Mouse (Mus musculus) ES-E14 (cell line): ENCODE results near the gene Tctex1d2. TPM values are rescaled to one million over a fixed set of nuclear protein-coding genes. Genes with fewer than 3 reads are reported as not detected.

Source experiments
- DNase-seq: peaks from one replicate; pipeline ENCODE4 v3.0.0-alpha.2; 2013; ENCODE audit warnings: low read depth, low spot score
- H3K27ac ChIP-seq: 2 replicates; pipeline ENCODE4 v1.5.1; 2012; ENCODE audit warnings: low read depth, mild to moderate bottlenecking, low read length, moderate library complexity, mixed read lengths; ENCODE audit not compliant: poor library complexity, insufficient read depth, severe bottlenecking
- H3K36me3 ChIP-seq: 2 replicates; pipeline ENCODE4 v1.6.1; 2012; ENCODE audit warnings: mild to moderate bottlenecking, low read length, moderate library complexity, mixed read lengths; ENCODE audit not compliant: control insufficient read depth, poor library complexity, insufficient read depth, severe bottlenecking
- H3K4me1 ChIP-seq, 2 experiments: fragments of 150-350 bp in 1 of 2; sonication (generic) in 1 of 2; 2 replicates each; pipeline ENCODE4 v1.6.1; 2012; ENCODE audit warnings: low read length in 2 of 2, mild to moderate bottlenecking in 1 of 2, mixed read lengths in 1 of 2; ENCODE audit not compliant: control insufficient read depth in 2 of 2, insufficient read depth in 2 of 2, poor library complexity in 1 of 2
- H3K4me3 ChIP-seq, 2 experiments: fragments of 150-350 bp in 1 of 2; sonication (generic) in 1 of 2; 2 replicates each; pipeline ENCODE4 v1.5.1; 2012; ENCODE audit warnings: low read length in 2 of 2, low read depth in 1 of 2, mild to moderate bottlenecking in 1 of 2, mixed read lengths in 1 of 2; ENCODE audit not compliant: insufficient read depth in 1 of 2, poor library complexity in 1 of 2, severe bottlenecking in 1 of 2
- H3K9ac ChIP-seq: 2 replicates; pipeline ENCODE4 v1.6.1; 2012; ENCODE audit warnings: low read depth, mild to moderate bottlenecking, low read length, mixed read lengths; ENCODE audit not compliant: poor library complexity, insufficient read depth, severe bottlenecking
- H3K9me3 ChIP-seq: fragments of 150-350 bp; sonication (generic); 2 replicates; pipeline ENCODE4 v1.6.1; 2012; ENCODE audit warnings: low read depth, mild to moderate bottlenecking, low read length; ENCODE audit not compliant: control insufficient read depth, insufficient read depth
- CHD2 ChIP-seq: IDR thresholded peaks from 2 replicates; pipeline ENCODE4 v1.6.1; 2014; ENCODE audit warnings: mild to moderate bottlenecking, low read depth, low read length, inconsistent platforms
- HCFC1 ChIP-seq: IDR thresholded peaks from 2 replicates; pipeline ENCODE4 v1.6.1; 2012; ENCODE audit warnings: low read length, inconsistent platforms, borderline replicate concordance; ENCODE audit not compliant: insufficient read depth
- MAFK ChIP-seq: IDR thresholded peaks from 2 replicates; pipeline ENCODE4 v1.6.1; 2014; ENCODE audit warnings: mild to moderate bottlenecking, low read depth, low read length, inconsistent platforms; ENCODE audit not compliant: insufficient read depth
- ZC3H11A ChIP-seq: IDR thresholded peaks from 2 replicates; pipeline ENCODE4 v1.6.1; 2012; ENCODE audit warnings: low read depth, mild to moderate bottlenecking, inconsistent platforms, low read length, borderline replicate concordance
- ZNF384 ChIP-seq: IDR thresholded peaks from 2 replicates; pipeline ENCODE4 v1.6.1; 2012; ENCODE audit warnings: low read depth, low read length, inconsistent platforms
- in situ Hi-C, 2 experiments: fragments of 600-800 bp; cut with MboI; formaldehyde crosslinking; loops; one replicate each; pipeline ENCODE4 v1.15.1; 2025; ENCODE audit warnings: low sequenced_read_pairs in 2 of 2, inconsistent platforms in 1 of 2; ENCODE audit not compliant: unreplicated experiment in 2 of 2
- total RNA-seq: library from RNA; depleted of rRNA; stranded (reverse); fragments of 300-350 nt; gene quantifications from 2 replicates; pipeline ENCODE4 v1.2.3, GENCODE M21; 2012; rRNA removed

The Tctex1d2 gene
- 9.1 and 9.5 TPM in 2 replicates for total RNA-seq

- peak within 1 kb of the TSS; percentile 73 for H3K9ac ChIP-seq
- H3K27ac ChIP-seq = peak within 1 kb of the TSS; percentile 59
- peak; percentile 93 for DNase-seq
- no peaks in the 10 kb centered on the region for H3K36me3 ChIP-seq
- in situ Hi-C loops = no loop called here
- H3K9me3 ChIP-seq = no peaks in the 10 kb centered on the region
- H3K4me1 ChIP-seq = no peaks in the 10 kb centered on the region; a peak in 1 of 4 replicates
- H3K4me3 ChIP-seq = peak within 1 kb of the TSS; percentile 83
- TF ChIP-seq MAFK = no peak
- TF ChIP-seq HCFC1 = 0 out of 2 replicates have a peak, but pooled peaks have one; percentile 14
These were observed at the start of gene Tctex1d2 for GRCm38 (mm10) chr16:32419517-32420483. Gene Tctex1d2, plus strand, starts transcription at chr16:32419702.

GRCm38 (mm10) chr16:32371351-32371750 is 48.2 kb upstream of the Tctex1d2 start:
- H3K9me3 ChIP-seq = no peaks in the 10 kb centered on the region
- H3K27ac ChIP-seq = no peak overlapping the region
- H3K4me3 ChIP-seq = no peak overlapping the region
- H3K9ac ChIP-seq = no peak overlapping the region
- in situ Hi-C loops = no loop called here
- TF ChIP-seq ZC3H11A (no peak), ZNF384 (no peak), HCFC1 (no peak), CHD2 (no peak), MAFK (no peak)
- DNase-seq = no peak
- no peaks in the 10 kb centered on the region for H3K4me1 ChIP-seq
- H3K36me3 ChIP-seq = peaks cover 9% of the 10 kb centered on the region

- Histone ChIP-seq H3K36me3 (peaks cover 14% of the 10 kb centered on the region), H3K9me3 (no peaks in the 10 kb centered on the region), H3K4me3 (no peak overlapping the region), H3K4me1 (no peaks in the 10 kb centered on the region), H3K27ac (no peak overlapping the region), H3K9ac (no peak overlapping the region)
- no peak for DNase-seq
- in situ Hi-C loops = no loop called here
- TF ChIP-seq CHD2 (no peak), MAFK (no peak), ZC3H11A (no peak), ZNF384 (no peak), HCFC1 (no peak)
These were observed 39.9 kb upstream of the Tctex1d2 start for GRCm38 (mm10) chr16:32379575-32379974.

GRCm38 (mm10) chr16:32382901-32383300 is 36.6 kb upstream of the Tctex1d2 start:
- no peak overlapping the region for H3K27ac ChIP-seq
- in situ Hi-C loops = no loop called here

GRCm38 (mm10) chr16:32384885-32385284 is 34.6 kb upstream of the Tctex1d2 start:
- Histone ChIP-seq H3K9me3 (no peaks in the 10 kb centered on the region), H3K36me3 (peaks cover 6% of the 10 kb centered on the region), H3K27ac (no peak overlapping the region), H3K4me1 (no peaks in the 10 kb centered on the region), H3K4me3 (no peak overlapping the region), H3K9ac (no peak overlapping the region)
- DNase-seq = no peak
- TF ChIP-seq HCFC1 (no peak), ZNF384 (no peak), MAFK (no peak), CHD2 (no peak), ZC3H11A (no peak)
- in situ Hi-C loops = no loop called here

More at GRCm38 (mm10) chr16:32382901-32383300, 36.6 kb upstream of the Tctex1d2 start:
- no peak for DNase-seq
- H3K36me3 ChIP-seq = peaks cover 16% of the 10 kb centered on the region
- H3K4me3 ChIP-seq = no peak overlapping the region
- TF ChIP-seq CHD2 (no peak), ZNF384 (no peak)
- H3K9ac ChIP-seq = no peak overlapping the region
- H3K9me3 ChIP-seq = no peaks in the 10 kb centered on the region
- H3K4me1 ChIP-seq = no peaks in the 10 kb centered on the region
